Mouse (Mus musculus) adrenal gland, postnatal 4 days (tissue): ENCODE results near the gene Ttll12. TPM values are rescaled to one million over a fixed set of nuclear protein-coding genes. Genes with fewer than 3 reads are reported as not detected.

ENCODE experiments used
- DNase-seq, 2 experiments: peaks; one replicate each; pipeline ENCODE4 v3.0.0; 2021 to 2022; ENCODE audit warnings: low spot score in 2 of 2, mixed read lengths in 2 of 2
- total RNA-seq, 2 experiments: library from RNA; stranded (reverse); gene quantifications; 2 replicates each; pipeline ENCODE4 v1.2.3; 2021

Ttll12 gene
- total RNA-seq, 2 experiments from 2014 or later = 26.1 to 26.8 TPM

DNA sequence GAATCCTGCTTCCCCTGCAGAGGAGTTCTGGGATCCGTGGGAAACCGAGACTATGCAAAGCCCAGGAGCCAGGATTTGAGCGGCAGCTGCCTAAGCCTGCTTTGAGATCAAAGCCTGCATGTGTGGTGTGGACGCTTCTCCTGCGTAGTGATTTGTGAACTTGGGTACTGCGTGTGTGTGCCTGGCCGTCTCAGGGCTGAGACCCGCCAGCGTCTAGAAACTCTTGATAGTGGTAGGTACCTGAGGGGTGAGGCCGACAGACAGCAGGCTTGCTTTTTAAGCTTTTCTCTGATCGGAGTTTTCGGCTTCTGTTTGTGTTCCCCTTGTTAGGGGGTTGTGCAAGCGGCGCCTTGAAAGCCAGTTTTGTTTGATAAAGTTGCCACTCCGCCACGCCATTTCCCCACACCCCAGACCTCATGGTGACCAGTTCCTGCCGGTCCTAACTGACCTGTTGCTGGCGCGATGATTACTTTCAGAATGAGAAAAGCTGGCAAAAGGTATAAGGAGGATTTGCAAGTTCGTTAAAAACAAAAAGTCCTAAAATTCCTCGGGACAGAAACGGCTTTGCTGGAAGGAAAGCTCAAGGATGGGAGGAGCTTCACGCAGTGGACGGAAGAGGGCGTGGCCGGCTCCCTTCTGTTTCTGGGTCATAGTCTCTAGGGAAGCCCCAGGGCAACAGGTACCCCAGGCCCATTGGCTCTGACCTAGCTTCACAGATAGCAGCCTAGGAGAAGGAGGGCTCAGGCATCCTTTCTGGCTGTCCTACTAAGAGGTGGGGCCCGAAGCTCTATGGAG, 30.9 kb downstream of the Ttll12 start:
- no peak for DNase-seq

DNA sequence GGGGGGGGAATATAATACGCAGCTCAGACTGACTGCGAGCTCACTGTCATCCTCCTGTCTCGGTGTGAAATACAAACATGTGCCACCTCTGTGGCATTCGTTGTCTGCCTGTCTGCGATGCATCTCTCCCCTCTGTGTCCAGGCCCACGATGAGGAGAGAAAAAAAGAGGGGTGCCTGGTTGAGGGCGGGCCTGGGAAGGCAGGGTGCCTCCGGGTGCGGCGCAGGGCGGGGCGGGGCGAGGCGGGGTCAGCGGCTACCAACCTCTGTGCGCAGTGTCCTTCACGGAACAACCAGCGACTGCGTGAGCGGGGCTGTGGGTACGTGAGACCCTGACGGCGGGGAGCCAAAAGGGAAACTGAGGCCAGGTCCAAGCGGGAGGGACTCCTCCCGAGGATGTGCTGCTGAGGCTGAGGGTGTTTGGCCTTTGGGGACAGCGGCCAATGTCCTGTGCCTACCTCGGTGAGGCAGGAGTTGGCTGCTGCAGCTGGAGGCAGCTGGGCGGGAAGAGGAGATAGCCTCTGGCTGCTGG, 31.6 kb downstream of the Ttll12 start, which contains the start of the genes Tspo and Mcat:
Tspo (plus strand) TSS at position 266 of the 530 bp plus-strand sequence.
Mcat (minus strand) TSS at position 461 of the 530 bp plus-strand sequence.
- peak; percentile 38 to 57 for DNase-seq

DNA sequence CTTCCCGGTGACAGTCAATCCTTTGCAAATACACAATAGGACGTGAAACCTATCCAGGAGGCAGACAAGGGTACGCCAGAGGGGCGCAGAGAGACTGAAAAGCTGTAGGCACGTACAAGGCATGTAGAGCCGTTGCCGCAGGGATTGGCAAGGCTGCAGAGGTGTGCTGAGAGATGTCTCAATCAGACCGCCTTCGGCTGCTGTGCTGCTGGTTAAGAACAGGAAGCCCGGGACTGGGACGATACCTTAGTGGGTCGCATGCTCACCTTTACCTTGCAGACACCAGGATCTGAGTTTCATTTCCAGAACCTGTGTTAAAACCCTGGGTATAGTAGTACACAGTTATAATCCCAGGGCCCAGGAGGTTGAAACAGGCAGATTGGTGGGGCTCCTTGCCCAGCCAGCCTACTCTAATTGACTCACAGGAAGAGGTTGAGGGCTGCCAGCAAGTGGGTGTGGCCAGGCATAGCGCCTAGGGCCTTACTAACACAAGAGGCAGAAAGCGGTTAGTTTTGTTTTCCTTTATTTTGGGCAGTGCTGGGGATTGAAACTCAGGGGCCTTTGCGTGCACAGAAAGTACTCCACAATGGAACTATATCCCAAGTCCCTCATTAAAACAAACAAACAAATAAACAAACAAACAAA, 32.2 kb downstream of the Ttll12 start:
- DNase-seq = peak; percentile 19 to 66

DNA sequence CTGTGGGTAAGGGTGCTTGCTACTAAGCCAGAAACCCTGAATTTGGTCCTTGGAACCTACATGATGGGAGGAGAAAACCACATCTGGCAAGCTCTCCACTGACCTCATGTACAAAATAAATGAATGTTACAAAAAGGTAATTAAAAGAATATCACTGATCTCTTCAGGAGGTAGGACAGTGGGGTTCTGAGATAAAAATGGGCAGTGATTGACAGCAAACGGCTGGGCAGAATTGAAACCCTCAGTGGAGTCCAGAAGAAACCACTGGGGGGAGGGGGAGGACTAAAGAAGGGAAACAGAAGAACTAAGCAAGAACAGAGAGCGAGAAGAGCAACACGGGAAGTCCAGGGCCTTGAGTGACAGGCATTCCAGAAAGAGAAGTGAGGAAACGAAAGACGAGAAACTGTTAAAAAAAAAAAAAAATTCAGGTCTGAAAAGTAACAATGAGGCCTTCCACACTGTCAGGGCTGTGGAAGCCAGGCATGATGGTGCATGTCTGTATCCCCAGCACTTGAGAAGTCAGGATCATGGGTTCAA, 33.9 kb downstream of the Ttll12 start:
- no peak for DNase-seq

DNA sequence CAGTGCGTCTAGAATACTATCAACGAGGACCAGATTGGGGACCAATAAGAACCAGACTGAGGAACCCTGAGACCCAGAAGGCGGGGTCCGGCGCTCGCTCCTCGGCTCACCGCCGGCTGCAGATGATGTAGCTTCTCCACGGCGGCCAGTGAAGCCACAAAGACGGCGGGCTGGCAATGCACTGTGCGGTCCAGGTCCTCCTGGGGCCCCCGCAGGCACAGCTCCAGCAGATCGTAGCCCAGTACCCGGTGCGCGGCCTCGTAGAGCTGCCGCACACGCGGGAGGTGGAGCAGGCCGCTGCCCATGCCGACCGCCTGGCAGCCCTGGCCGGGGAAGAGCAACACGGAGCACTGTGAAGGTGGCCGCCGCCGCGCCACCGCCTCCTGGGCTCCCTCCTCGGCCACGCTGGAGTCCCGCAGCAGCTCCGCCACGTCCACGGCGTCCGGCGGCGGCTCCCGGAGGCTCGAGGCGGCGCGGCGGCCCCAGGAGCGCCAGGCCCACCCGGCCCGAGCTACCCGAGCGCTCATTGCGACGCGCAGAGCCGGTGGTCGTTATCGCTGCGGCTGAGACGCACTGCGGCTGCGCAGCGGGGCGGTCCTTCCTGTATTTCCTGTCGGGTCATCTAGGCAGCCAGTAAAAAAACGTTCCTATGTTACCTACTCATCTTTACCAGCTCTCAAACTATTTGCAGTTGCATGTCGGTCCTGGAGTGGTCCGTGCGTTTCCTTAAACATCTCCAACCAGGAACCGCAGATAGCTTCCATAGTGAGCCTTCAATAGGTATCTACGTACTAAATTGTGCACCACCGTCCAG, 39.6 kb downstream of the Ttll12 start:
- peak; percentile 62 to 73 for DNase-seq

DNA sequence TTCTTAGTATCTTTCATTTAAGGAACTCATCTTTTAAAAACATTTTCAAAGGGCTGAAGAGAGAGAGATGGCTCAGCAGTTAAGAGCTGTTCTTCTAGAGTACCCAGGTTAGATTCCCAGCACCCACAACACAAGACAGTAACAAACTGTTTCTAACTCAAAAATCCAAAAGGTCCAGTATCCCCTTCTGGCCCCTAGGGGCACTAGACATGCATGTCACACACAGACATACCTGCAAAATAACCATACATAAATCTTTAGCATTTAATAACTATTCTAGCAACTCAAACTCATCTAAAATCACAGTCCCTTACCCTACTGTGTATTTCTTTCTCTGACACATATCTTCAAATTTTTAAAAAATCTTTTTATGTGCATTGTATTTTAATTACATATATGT, 41.1 kb downstream of the Ttll12 start:
- no peak for DNase-seq

DNA sequence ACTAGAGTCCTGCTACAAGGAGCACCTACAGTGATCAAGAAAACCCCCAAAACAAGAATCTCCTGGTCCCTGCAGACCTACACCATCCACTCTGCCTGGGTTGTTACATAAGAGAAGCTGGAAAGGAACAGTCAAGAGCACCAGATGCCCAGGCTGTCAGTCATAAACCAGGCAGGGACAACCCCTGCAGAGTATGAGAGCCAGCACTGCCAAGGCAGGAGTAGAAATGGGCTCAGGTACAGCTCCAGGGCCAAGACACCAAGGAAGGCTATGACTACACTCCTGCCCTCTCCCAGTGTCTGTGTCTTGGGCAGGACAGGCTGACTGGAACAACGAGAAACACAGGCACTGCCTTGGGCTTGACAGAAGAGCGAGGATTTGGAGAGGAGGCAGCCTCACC, 44.8 kb downstream of the Ttll12 start:
- no peak for DNase-seq

DNA sequence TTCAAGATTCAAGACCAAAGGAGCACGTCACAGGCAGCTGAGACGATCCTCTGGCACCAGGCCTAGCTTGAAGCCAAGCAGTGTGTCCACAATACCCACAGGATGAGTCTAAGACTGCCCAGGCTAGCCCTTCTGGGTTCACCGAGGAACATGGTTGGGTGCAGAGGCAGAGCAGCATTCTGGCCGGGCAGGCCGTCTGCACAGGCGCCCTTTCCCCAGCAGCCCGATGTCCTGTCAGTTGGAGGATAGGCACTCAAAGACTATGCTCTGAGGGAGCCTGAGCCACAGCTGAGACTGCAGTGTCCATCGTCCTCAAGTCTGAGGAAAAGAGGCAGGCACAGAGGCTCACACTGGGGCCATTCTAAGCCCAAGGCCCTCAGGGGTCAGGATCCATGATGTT, 47.8 kb downstream of the Ttll12 start:
- DNase-seq = no peak

DNA sequence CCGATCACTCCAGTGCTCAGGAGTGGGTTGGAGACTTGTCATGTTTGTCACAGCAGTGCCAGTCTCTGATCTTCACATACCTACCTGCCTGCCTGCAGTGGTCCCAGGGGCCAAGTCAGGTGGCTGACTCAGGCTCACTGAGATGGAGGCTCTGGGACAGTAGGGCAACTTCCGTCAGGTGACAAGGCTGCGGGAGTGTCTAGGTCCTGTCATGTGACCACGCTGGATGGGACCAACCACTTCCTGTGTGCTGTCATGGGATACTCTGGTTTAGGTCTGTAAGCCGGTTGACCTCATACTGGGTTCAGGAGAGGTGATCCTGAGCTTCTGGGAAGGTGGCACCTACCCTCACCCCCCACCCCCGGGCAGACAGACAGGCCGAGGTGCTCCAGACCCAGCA, 48.9 kb downstream of the Ttll12 start:
- DNase-seq = no peak

DNA sequence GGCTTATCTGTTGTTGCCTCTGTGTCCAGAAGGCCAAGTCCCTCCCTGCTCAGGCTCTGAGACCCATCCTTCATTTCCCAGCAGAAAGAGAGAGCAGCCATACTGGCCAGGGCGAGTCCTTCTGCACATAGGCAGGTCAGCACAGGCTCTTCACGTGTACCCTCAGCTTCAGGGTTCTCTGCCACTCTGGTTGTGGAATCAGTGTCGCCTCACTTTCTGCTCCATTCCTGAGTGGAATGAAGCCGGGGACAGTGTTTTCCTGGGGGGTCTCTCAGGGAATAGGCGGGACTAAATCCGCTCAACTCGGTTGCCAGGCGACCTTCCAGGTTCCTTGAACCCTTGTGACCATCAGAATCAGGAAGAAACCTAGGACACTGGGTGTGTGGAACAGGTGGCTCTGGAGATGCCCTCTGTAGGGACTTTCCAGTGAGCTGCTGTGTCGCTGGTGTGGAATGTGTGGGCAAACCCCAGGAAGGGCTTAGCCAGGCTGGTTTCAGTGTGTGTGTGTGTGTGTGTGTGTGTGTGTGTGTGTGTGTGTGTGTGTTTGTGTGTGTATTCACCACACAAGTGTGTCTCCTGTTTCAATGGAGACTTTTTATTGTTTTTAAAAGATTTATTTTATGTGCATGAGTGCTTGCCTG, 53.2 kb downstream of the Ttll12 start:
- no peak for DNase-seq

DNA sequence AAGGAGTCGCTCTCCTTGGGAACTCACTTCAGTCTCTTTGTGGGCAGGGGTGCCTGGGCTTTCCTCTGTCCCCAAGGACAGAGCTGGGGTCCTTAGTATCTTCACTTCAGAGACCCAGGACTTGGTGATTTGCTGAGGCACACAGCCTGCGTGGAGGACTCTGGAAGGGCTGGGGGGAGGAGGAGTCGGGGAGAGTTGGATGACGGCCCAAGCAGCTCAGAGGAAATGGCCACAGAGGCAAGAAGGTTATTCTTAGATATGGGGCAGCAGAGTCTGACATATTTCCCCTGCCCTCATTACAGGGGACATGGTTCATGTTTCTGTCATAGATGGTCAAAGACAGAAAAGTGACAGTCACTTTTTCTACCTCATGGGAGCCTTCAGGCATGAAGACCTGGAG, 55.1 kb downstream of the Ttll12 start:
- DNase-seq = no peak

DNA sequence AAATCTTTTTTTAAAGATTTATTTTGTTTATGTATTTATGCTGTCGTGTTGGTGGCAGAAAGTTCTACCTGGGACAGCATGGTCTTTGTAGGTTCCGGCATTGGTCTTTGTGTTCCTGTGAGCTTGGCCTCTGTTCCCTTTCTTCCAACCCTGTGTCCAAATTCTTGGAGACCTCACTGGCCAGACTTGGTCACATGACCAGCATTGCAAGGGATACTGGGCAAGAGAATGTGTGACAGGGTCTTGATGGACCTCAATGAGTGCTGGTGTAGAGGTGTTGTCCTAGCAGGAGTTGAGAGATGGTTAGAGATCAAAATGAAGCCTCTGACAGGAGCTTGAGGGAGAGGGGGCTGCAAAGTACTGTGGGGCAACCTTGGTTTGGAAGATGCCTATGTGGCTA, 56.1 kb downstream of the Ttll12 start:
- DNase-seq = no peak

DNA sequence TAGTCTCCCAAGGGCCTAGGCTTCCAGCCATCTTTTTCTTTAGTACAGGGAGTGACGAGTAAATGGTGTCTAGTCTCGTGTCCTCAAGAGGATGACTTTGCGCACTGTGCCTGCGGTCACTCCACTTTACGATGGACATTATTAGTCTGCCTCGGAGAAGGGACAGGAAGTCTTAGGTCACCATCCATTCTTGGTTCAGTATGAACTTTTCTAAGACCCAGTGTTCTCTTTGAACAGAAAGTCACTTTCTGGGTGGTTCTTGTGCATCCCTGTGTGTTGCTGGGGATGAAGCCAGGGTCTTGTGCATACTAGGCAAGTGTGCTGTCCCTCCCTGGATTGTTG, 59.1 kb downstream of the Ttll12 start:
- no peak for DNase-seq

DNA sequence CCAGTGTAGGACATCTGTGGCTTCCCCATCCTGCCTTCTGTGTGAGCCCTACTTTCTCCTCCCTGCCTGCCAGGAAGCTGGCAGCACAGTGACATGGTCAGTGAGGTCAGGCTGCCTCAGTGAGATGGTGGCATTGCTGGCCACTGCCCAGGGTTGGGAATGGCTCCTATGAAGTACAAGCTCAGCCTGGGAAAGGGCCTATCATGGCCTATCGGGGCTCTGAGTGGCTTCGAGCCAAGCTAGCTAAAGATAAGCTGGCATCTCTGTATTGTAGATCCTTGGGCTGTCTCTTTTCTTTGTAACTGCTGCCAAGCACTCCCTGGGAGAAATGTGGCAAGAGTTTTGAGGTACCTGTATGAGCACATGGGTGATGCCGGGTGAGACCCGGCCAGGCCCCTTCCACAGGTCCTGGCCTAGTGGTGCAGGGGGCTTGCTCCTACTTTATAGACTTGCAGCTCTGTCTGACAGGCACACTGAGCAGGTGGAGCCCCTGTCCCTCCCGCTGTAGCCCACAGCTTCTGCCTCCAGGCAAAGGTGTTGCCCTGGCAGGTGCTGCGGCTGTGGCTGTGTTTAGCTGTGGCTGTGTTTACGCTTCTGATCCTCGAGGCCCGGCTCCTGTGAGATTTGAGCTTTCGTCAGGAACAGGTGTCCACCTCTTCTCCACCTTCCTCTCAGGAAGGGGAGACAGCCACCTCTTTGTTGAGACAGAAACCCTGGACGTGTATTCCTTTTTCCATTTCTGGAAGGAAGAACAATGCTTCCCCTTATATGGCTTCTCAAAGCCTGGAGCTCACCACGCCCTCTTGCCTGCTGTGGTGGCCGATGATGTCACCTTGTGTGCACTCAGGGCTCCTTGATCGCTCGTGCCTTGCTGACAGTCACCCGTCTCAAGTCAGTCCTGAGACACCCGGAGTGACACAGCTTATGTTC, 59.7 kb downstream of the Ttll12 start:
- no peak for DNase-seq

DNA sequence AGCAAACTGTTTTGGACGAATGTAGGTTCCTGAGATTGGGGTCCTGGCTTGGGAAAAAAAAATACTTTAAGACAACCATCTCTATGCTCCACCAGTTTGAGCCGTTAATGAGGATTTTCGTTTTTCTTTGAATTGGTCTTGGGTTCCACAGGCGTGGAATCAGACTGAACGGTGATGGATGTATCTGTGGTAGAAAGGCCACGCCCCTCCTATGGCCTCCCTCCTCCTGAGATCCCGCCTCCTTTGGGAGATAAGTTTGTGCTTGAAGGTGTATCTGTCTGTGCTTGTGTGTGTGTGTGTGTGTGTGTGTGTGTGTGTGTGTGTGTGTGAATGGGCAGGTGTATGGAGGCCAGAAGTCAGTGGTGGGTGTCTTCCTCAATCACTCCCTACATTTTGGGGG, 62.4 kb downstream of the Ttll12 start:
- DNase-seq = no peak

DNA sequence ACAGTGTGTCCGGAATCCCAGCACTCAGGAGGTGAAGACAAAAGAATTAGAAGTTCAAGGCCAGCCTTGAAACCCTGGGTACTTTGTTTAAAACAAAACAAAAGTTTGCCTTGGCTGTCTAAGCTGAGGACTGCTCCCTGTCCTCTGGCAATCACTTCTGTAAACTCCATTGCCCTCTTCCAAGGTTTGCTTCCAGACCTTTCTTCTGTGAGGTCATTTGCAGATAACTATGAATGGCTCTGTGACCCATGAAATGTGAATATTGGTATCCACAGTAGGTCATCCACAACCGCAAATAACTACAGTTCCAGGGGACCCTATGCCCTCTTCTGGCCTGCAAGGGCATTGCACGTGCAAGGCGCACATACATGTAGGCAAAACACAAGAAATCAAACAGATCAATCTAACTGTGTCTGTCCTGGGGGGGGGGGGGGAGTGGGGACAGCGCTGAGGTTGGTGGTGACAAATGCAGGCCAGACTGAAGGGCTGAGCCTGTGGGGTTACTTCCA, 62.9 kb downstream of the Ttll12 start:
- DNase-seq = no peak

DNA sequence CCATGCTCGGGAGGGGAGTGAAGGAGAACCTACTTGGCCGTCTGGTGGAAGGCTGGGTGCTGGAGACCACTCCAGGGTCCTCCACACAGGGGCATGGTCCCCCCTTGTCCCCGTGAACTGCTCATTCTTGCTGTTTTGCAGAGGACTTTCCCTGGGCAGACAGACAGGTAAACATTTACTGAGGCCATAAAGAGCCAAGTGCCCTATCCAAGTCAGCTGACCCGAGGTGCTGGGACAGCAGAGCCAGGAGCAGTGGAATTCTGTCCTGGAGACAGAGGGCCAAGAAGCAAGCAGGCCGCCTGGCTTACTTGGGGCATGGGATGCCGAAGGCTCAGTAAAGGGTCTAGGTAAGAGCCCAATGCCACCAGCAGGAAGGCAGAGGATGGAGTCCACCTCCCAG, 64.3 kb downstream of the Ttll12 start:
- no peak for DNase-seq

DNA sequence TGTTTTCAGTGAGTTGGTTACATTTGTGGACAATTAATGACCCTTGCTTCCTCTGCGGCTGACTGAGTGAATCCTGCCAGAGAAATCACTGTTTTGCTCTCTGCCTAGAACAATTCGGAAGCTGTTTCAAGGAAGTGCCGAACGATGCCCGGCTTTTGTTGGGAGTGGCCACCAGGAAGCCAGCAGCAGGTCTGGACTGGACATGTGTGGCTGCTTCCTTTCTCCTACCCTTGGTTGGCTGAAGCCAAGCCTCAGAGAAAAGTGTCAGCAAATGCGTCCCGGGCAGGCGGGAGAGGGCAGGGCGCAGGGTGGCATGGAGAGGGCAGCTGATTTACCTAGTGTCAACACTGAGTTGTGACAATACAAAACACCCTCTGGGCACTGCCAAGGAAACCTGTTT, 64.7 kb downstream of the Ttll12 start:
- DNase-seq = no peak

DNA sequence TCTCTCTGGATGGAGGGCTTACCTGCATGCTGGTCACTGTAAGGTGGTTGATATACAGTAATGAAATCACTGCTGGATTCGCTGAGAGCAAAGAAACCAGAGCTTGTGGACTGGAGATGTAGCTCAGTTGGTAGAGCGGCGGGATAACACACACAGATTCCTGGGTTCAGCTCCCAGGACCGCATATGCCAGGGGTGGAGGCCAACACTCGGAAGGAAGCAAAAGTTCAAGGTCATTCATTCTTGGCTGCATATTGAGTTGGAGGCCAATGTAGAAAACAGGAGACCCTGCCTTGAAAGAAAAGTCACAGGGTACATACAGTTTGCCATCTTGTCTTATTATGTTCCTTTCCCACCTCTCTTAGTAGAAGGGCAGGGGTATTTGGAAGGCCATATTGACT, 65.2 kb downstream of the Ttll12 start:
- no peak for DNase-seq

DNA sequence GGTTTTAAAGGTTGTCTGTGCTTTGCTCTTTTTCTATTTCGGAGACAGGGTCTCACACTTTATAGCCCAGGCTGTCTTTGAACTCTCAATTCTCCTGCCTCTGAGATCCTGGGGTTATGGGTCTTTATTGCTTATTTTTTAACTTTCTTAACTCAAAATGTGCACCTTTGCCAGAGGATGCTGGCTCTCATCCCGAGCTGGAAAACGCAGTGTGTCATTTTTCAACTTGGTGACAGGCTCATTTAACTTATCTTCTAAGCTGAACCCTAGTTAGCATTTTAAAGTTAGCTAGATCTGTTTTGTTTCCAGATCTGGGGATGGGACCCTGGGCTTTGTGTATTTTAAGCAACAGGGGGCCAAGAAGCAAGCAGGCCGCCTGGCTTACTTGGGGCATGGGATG, 66.1 kb downstream of the Ttll12 start:
- no peak for DNase-seq
